Mouse (Mus musculus) megakaryocyte, adult 5-6 weeks (primary cell): ENCODE data around the gene F2rl3. TPM values are rescaled to one million over a fixed set of nuclear protein-coding genes. Genes with fewer than 3 reads are reported as not detected.

ENCODE experiments used
- ATAC-seq: 2 replicates; pipeline ENCODE4 v1.8.0; 2016; ENCODE audit warnings: mild to moderate bottlenecking, inconsistent platforms; ENCODE audit not compliant: poor library complexity, severe bottlenecking
- total RNA-seq, 2 experiments: library from RNA; stranded (forward) in 1 of 2; stranded (reverse) in 1 of 2; fragments of 153-499, 151-499 nt in 1 of 2; fragments of 221-1000, 200-1000 nt in 1 of 2; gene quantifications; 2 replicates each; pipeline versions ENCODE4 v1.2.3 to v1.2.4; 2015 to 2017

The F2rl3 gene
- 0.11 and 0.32 TPM in 2 replicates for total RNA-seq (2015)
- total RNA-seq (2017) = 0.07 and 0.08 TPM in 2 replicates

DNA sequence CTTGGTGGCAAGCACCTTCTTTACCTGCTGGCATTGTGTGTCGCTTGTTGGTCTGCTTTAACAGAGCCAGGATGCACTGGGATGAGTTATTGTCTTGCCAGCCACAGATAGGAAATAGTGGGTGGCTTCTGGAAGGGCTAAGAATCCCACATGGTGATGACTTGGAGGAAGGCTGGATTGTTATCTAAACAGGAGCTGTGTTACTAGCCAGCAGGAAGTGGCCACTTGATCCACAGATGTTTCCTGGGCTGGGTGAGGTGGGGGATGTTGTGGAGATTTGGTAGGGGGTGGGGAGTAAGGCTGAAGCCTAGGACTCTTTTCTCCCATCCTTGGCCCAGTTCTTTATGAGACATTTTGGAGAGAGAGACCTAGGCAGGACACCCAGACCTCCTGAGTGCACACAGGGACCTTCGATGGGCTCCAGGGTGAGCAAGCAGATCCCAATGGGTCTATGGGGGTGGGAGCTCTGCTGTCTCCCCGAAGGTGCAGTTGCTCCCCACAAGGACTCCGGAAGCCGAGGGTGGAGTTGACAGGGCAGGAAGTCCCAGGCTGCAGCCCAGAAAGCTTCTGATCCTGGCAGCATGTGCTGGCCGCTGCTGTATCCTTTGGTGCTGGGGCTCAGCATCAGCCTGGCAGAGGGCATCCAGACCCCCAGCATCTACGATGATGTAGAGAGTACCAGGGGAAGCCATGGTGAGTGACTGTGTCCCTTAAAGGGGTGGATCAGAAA lies at the start of gene F2rl3:
Gene F2rl3, plus strand, starts transcription at position 559 of the 730 bp plus-strand sequence.
- ATAC-seq = peak; percentile 58

DNA sequence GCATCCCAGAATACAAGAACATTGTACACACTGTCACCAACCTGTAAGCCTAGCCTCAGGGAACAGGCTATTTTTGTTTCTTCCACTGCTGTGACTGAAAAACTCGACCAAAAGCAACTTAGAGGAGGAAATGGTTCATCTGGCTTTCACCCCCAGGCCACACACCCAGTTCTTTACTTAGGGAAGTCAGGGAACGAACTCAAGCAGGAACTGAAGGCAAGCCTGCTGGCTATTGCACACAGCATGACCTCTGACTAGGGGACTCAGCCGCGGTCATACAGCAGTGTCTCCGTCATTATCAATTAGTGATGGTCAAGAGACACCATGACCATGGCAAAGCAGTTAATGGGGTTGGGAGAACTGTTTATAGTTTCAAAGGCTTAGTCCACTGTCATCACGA lies 49.1 kb upstream of the F2rl3 start:
- ATAC-seq = peak; percentile 76

DNA sequence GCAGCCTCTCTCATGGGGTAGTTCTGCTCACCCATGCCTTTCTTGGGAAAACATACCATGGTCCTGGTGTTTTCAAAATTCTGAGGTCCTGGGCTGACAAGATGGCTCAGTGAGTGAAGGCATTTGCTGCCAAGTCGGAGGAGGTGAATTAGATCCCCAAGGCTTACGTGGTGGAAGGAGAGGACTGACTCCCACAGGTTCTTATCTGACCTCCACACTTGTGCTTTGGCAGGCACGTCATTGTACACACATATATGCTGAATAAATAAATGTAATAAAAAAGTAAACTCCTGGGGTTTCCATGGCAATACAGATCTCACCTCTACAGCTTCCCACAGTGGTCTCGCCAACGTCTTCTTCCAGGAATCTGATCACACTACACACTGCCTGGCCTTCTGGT lies 45.1 kb upstream of the F2rl3 start:
- ATAC-seq = no peak

DNA sequence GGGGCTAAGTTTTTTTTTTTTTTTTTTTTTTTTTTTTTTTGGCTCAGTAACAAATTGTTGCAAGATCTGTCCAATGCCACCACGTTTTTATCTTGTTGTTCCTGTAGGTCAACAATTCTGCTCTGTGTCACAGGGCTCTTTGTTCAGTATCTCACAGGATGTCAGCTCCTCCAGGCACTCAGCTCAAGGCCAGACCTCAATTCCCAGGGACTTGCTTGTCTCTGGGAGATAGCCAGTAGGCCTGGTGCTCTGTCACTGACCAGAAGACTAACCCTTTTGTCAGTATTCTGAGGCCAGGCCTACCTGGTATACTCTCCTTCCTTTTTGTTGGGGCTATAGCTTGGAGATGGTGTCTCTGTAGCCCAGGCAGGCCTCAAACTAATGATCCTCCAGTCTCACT lies 41.1 kb upstream of the F2rl3 start:
- ATAC-seq = no peak

DNA sequence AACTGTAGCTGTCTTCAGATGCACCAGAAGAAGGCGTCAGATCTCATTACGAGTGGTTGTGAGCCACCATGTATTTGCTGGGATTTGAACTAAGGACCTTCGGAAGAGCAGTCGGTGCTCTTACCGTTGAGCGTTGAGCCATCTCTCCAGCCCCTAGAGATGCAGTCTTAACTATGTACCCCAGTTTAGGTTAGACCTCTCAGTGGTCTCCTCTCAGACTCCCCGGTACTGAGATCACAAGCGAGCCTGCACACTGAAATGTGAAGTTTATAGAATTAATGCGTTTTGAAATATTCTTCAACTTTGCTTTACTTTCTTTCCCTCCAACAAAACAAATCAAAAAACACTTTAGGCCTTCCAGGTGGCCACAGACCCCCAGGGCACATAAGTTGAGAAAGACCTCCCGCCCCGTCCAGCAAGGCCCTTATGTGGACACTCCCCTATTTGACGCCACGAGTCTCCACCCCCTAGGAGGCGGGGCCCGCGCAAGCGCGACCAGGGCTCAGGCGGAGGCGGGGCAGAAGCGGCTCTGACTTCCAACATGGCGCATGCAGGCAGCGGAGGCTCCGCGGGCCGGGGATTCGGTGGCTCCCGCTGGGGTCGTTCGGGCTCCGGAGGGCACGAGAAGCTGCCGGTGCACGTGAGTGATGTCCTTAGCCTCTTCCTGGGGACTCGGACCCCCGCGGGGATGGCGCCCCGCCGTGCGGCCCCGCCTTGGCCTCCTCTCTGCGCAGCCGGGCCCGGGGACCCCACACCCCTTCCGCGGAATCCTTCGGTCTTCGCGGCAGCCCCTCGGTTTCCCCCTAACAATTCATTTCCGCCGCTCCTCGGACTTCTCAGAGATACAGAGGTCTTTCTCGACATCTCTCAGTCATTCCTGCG lies 38.7 kb upstream of the F2rl3 start, which contains the start of gene Sin3b:
Gene Sin3b, plus strand, starts transcription at position 517 of the 882 bp plus-strand sequence.
- peak; percentile 99 for ATAC-seq

DNA sequence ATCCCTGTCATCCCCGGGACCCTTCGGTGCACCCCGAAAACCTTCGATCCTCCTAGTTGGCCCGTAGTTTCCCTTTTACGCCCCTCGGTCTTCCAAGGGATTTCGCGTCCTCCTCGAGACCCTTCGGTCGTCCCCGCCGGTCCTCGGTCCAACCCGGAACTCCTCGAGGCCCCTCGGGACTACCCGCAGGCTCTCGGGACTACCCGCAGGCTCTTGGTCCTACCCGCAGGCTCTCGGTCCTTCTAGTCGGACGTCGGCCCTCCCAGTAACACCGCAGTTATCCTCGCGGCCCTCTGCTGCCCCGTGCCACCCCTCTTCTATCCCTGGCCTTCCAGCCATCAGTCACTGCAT lies 38.1 kb upstream of the F2rl3 start:
- peak; percentile 36 for ATAC-seq

DNA sequence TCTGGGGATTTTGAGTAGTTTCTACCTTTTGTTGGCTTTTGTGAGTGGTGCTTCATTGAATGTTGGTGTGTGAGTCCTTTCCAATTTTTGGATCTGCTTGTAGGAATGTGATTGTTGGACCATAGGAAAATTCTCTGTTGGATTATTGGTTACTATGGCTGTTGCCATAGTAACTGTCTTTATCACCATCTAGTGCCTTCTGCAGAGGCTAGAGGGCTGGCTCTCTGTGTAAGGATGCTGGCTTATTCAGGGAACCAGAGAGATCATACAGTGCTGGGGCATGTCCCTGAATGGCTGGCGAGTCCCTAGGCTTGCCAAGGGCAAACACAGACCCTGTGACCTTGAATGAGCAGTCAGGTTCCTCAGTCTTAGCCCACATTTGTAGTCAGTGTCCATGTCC lies 33.0 kb upstream of the F2rl3 start:
- no peak for ATAC-seq

DNA sequence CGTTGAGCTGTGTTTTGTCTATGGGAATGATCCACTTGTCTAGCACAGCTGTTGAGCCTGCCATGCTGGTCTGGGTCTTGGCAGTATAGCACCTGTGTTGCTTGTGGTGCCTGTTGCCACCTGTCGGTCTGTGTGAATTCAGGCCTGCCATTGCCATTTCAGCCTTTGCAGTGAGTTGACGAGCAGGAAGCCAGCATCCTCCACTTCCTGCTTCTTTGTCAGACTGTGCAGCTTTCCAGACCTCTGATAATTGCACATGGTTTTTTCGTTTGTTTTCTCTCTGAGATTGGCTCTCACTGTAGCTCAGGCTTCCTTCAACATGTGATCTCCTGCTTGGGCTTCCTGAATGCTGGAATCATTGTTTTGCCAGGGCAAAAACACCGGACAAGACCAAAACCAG lies 26.7 kb upstream of the F2rl3 start:
- no peak for ATAC-seq

DNA sequence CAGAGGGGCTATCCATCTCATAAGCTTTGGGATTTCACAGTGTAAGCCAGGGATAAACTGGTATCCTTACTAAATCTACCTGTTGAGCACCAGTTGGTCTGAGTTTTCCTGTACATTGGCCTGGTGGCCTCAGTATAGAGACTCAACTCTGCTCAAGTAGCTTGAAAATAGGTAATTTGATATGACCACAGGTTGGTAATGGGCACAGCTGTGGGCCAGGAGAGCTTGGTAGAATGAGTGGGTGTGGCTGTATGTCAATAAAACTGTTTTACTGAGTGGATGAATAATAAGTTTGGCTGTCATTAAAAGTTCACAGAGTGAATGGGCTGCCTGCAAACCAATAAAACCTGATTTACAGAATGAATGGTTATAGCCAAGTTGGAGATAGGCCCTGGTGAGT lies 24.8 kb upstream of the F2rl3 start:
- ATAC-seq = no peak

DNA sequence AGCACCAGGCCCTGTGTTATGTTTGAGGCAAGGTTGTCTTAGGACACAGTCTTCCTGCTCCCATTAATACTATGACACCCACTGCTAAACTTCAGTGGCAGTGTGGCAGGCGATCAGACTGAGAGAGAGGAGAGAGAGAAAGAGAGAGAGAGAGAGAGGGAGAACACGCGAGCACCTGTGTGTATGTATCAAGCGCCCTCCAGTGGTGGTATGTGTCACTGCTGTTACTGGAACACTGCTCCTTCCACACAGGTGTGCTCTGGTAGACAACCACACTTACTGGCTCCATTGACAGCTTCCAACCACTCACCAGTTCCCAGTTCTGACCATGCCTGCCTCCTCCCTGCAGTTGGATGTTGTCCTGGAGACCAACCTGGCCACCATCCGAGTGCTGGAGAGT lies 15.6 kb upstream of the F2rl3 start:
- ATAC-seq = peak; percentile 53; the same call in 1 of the 2 replicates

DNA sequence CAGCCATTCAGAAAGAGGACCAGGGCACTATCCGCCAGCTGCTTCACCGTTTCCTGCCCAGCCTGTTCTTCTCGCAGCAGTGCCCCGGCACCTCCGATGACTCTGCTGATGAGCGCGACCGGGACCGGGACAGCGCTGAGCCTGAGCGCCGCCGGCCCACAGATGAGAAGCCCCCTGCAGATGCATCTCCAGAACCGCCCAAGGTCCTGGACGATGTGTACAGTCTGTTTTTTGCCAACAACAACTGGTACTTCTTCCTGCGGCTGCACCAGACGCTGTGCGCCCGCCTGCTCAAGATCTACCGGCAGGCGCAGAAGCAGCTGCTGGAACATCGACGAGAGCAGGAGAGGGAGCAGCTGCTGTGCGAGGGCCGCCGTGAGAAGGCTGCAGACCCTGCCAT lies 11.8 kb upstream of the F2rl3 start:
- ATAC-seq = no peak

DNA sequence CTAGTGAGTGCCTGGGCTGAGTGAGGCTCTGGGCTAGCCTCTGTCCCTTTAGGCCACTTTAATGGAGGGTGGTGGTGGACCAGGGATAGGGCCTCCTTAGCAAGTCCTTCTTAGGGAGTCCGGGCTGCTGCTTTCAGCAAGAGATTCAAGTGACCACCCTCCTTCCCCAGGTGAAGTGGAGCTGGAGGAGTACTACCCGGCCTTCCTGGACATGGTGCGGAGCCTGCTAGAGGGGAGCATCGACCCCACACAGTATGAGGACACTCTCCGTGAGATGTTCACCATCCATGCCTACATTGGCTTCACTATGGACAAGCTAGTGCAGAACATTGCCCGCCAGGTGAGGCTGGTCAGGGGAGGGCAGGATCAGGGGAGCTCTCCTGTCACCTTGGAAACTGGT lies 11.4 kb upstream of the F2rl3 start:
- no peak for ATAC-seq

DNA sequence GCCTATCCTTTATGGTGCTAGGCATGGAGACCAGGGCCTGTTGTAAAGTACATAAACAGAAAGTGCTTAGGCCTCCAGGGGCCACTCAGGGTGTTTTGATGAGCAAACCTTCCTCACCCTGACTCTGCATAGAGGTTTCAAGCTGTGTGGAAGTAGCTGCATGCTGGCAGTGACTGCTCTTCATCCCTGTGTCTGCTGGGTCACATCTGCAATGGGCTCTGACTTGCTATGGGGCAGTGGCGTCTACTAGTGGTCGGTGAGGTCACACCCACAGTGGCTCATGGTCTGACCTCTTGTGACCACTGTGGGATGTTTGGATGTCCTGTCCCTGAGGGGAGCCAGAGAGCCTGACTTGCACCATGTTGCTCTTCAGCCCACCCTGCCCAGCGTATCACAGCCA lies 10.6 kb upstream of the F2rl3 start:
- no peak for ATAC-seq

DNA sequence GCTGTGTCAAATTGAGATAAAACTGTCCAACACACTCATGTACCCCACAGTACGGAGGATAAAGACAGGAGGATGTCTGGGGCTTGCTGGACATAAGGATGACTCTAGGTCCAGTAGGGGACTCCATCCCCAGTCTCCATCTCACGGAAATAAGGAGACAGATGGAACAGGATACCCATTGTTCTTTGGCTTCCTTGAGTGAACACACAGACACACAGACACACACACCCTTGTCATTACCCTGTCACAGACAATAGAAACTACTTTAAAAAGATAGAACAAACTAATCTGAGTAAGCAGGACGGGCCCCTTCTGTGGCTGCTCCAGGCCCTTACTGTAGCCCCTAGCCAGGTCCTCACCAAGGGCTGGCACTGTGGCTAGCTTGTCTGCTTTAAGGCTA lies 9.4 kb upstream of the F2rl3 start:
- no peak for ATAC-seq

DNA sequence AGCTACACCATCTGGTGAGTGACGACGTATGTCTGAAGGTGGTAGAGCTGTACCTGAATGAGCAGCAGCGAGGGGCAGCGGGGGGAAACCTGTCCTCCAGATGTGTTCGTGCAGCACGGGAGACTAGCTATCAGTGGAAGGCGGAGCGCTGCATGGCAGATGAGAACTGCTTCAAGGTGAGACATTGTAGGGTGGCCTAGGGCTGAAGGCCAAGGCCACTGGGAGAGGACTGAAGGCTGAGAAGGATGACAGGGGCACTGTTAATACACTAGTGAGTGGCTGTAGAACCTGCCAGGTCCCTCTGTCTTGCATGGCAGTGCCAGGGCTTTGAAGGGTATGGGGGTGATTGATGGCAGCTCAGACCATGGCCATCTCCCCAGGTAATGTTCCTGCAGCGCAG lies 8.5 kb upstream of the F2rl3 start:
- ATAC-seq = no peak

DNA sequence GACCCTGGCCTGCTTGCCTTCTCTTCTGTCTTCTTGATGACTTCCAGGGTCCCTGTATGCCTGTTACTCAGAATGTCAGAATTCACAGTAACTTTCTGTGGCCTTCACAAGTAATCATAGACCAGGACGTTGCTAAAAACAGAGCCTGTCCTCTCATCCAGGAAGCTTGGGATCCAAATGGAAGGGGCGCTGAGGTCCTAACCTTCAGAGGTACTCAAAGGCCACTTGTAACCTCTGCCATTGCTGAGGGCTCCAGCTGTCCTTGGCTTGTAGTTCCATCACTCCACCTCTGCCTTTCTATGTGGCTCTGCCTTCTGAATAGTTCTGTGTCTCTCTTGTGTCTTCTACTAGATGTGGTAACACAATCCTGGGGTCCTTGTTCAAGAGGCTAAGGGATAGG lies 7.9 kb upstream of the F2rl3 start:
- ATAC-seq = no peak

DNA sequence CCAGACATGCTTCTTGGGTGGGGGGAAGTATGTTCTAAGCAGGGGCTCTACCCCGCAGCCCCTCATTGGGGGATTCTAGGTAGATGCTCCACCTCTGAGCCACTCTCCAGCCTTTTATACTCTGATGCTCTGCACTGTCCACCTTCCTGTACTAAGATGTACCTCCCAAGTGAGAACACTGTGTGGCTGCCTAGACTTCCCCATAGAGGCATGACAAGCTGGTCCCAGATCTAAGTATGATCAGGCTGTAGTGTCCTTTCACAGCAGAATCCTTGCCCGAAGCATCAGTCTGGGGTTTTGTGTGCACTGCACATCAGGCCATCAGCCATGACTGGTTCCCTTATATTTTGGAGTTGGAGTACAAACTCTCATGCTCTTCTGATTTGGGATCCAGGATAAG lies 5.6 kb upstream of the F2rl3 start:
- ATAC-seq = no peak

DNA sequence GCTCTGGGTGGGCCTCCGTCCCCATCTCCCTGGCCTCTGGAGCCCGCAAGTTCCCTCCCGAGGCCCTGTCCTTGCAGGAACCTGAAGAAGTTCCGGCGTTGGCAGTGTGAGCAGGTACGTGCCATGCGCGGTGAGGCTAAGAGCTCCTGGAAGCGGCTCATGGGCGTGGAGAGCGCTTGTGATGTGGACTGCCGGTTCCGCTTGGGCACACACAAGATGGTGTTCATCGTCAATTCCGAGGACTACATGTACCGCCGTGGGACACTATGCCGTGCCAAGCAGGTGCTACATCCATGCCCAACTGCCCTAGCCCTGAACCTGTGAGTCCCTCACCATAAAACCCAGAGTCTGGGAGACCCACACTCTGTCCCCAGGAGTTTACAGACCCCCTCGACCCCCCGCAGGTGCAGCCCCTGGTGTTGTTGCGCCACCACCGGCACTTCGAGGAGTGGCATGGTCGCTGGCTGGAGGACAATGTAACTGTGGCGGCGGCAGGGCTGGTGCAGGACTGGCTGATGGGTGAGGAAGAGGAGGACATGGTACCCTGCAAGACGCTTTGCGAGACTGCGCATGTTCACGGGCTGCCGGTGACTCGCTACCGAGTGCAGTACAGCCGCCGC lies 4.8 kb upstream of the F2rl3 start:
- ATAC-seq = no peak

DNA sequence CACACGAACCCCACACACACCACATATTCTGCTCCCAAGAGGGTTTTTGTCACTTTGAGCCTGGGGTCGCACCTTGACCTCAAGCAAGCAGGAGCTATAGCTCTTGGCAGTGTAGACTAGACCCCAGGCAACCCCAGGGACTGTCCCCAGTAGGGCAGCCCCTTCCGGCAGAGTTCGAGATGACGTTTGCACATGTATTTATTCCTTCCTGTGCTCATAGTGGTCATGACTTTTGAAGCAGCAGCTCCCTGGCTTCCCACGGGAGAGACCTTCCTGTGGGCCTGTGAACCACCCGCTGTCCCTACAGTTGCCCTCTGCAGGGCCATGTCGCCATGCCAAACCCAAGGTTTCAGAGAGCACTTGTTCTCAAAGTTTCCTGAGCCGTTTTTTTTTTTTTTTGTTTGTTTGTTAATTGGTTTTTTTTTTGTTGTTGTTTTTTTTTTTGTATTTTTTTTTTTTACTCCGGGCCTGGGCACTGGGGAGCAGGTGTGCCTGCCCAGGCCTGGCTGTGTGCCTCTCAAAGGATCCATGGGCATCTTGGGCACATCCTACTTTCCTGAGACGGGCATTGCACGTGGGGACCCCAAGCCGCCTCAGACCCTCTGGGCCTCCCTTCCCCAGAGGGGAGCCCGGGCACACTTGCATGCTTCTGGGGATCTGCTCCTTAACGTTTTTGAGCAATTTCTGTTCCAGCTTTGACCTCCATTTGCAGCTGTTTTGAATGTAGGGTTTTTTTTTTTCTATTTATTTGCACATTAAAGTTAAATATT lies 4.1 kb upstream of the F2rl3 start:
- ATAC-seq = no peak

DNA sequence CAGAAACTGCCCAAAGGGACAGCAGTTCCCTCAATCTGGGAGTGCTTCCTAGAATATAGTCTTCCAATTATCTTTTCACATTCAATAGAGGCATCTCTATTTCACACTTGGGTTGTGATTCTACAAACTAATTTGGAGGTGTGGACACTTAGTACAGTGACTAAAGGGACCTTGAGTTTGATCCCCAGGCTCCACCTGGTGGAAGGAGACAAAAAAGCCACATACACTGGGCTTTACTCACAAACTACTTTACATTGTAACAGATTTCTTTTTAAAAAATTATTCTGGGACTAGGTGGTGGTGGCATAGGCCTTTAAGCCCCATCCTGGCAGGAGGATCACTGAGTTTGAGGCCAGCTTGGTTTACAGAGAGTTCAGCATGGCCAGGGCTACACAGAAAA lies 3.4 kb upstream of the F2rl3 start:
- no peak for ATAC-seq

DNA sequence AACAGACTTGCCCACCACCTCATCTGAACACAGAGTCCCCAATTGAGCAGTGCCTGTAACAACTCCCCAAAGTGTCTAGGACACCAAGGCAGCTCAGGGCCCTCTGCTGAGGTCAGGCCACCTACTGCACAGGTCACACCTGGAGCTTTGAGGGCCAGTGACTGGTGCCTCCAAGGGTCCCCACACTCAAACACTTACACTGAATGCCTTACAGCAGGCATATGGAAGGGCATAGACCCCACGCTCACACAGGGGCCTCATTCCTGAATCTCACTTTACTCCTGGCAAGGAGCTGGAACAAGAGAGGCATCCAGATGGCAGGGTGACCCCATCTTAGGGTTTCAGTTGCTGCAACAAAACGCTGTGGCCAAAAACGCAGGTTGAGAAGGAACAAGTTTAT lies 1.5 kb upstream of the F2rl3 start:
- no peak for ATAC-seq
